Mouse (Mus musculus) CH12.LX (cell line): ENCODE results near the gene Nipbl. TPM values are rescaled to one million over a fixed set of nuclear protein-coding genes. Genes with fewer than 3 reads are reported as not detected.

Source experiments
- DNase-seq: peaks from one replicate; pipeline ENCODE4 v3.0.0-alpha.2; 2013; ENCODE audit errors: extremely low read depth
- H3K27ac ChIP-seq: 2 replicates; pipeline ENCODE4 v1.5.1; 2012; ENCODE audit warnings: low read depth, mild to moderate bottlenecking, control low read depth, moderate library complexity; ENCODE audit not compliant: insufficient read depth
- H3K27me3 ChIP-seq: replicated peaks from 2 replicates; pipeline ENCODE3; 2012; ENCODE audit warnings: inconsistent platforms
- H3K36me3 ChIP-seq, 2 experiments: replicated peaks in 1 of 2; 2 replicates each; pipeline versions ENCODE3 to v1.6.1; 2012; ENCODE audit warnings: inconsistent platforms in 1 of 2, low read length in 1 of 2, mild to moderate bottlenecking in 1 of 2, mixed read lengths in 1 of 2, moderate library complexity in 1 of 2; ENCODE audit not compliant: control insufficient read depth in 1 of 2, insufficient read depth in 1 of 2
- H3K4me1 ChIP-seq, 2 experiments: 2 replicates each; pipeline ENCODE4 v1.6.1; 2012; ENCODE audit warnings: inconsistent platforms in 1 of 2, moderate library complexity in 1 of 2; ENCODE audit not compliant: insufficient read depth in 2 of 2, control insufficient read depth in 1 of 2
- H3K4me2 ChIP-seq: 2 replicates; pipeline ENCODE4 v1.6.1; 2012; ENCODE audit warnings: low read depth, mild to moderate bottlenecking, control low read depth; ENCODE audit not compliant: poor library complexity, insufficient read depth, severe bottlenecking
- H3K4me3 ChIP-seq, 3 experiments: fragments of 150-350 bp in 1 of 3; sonication (generic) in 1 of 3; replicated peaks in 1 of 3; 2 replicates each; pipeline versions ENCODE3 to v1.5.1; 2011 to 2012; ENCODE audit warnings: low read depth in 2 of 3, low read length in 2 of 3, mild to moderate bottlenecking in 2 of 3, moderate library complexity in 2 of 3, control low read depth in 1 of 3, improper control_type of control experiment in 1 of 3, inconsistent platforms in 1 of 3, mixed read lengths in 1 of 3; ENCODE audit not compliant: poor library complexity in 1 of 3
- H3K79me2 ChIP-seq: replicated peaks from 2 replicates; pipeline ENCODE4 v1.6.1; 2012; ENCODE audit warnings: mild to moderate bottlenecking, moderate library complexity; ENCODE audit not compliant: control insufficient read depth, poor library complexity, insufficient read depth, severe bottlenecking; ENCODE audit errors: extremely low read depth
- H3K9ac ChIP-seq: 2 replicates; pipeline ENCODE4 v1.6.1; 2012; ENCODE audit warnings: low read depth, mild to moderate bottlenecking, control low read depth, moderate library complexity; ENCODE audit not compliant: insufficient read depth
- H3K9me3 ChIP-seq: replicated peaks from 2 replicates; pipeline ENCODE3; 2012; ENCODE audit warnings: low read length, inconsistent platforms, mixed read lengths
- CHD2 ChIP-seq: IDR thresholded peaks from 2 replicates; pipeline ENCODE4 v1.6.1; 2011; ENCODE audit warnings: low read length, improper control_type of control experiment
- E2F4 ChIP-seq: IDR thresholded peaks from 2 replicates; pipeline ENCODE4 v1.6.1; 2011; ENCODE audit warnings: low read depth, low read length, improper control_type of control experiment; ENCODE audit not compliant: insufficient replicate concordance
- ELF1 ChIP-seq: IDR thresholded peaks from 2 replicates; pipeline ENCODE4 v1.6.1; 2014; ENCODE audit warnings: low read depth, mild to moderate bottlenecking, inconsistent platforms, low read length, improper control_type of control experiment
- EP300 ChIP-seq: IDR thresholded peaks from 2 replicates; pipeline ENCODE4 v1.6.1; 2011; ENCODE audit warnings: low read length, improper control_type of control experiment
- ETS1 ChIP-seq: conservative IDR thresholded peaks from 2 replicates; pipeline ENCODE4 v1.6.1; 2012; ENCODE audit warnings: low read depth, mild to moderate bottlenecking, inconsistent platforms, low read length, improper control_type of control experiment, moderate library complexity
- IRF4 ChIP-seq: IDR thresholded peaks from 2 replicates; pipeline ENCODE4 v1.6.1; 2014; ENCODE audit warnings: low read depth, mild to moderate bottlenecking, inconsistent platforms, low read length, improper control_type of control experiment
- JUN ChIP-seq: IDR thresholded peaks from 2 replicates; pipeline ENCODE4 v1.6.1; 2011; ENCODE audit warnings: low read depth, mild to moderate bottlenecking, low read length, improper control_type of control experiment, moderate library complexity; ENCODE audit not compliant: insufficient read depth
- JUND ChIP-seq: conservative IDR thresholded peaks from 2 replicates; pipeline ENCODE4 v1.6.1; 2011; ENCODE audit warnings: low read depth, low read length, improper control_type of control experiment
- KAT2A ChIP-seq: IDR thresholded peaks from 2 replicates; pipeline ENCODE4 v1.6.1; 2012; ENCODE audit warnings: low read length, improper control_type of control experiment, inconsistent platforms; ENCODE audit not compliant: insufficient replicate concordance
- MAFK ChIP-seq: IDR thresholded peaks from 2 replicates; pipeline ENCODE4 v1.6.1; 2011; ENCODE audit warnings: low read length, improper control_type of control experiment; ENCODE audit not compliant: insufficient replicate concordance
- MAX ChIP-seq: IDR thresholded peaks from 2 replicates; pipeline ENCODE4 v1.6.1; 2011; ENCODE audit warnings: low read length, improper control_type of control experiment
- MAZ ChIP-seq: IDR thresholded peaks from 2 replicates; pipeline ENCODE4 v1.6.1; 2012; ENCODE audit warnings: low read depth, mild to moderate bottlenecking, inconsistent platforms, low read length, improper control_type of control experiment, moderate library complexity
- MXI1 ChIP-seq: IDR thresholded peaks from 2 replicates; pipeline ENCODE4 v1.6.1; 2011; ENCODE audit warnings: mild to moderate bottlenecking, low read depth, low read length, improper control_type of control experiment
- NRF1 ChIP-seq: IDR thresholded peaks from 2 replicates; pipeline ENCODE4 v1.6.1; 2014; ENCODE audit warnings: low read depth, mild to moderate bottlenecking, inconsistent platforms, low read length, improper control_type of control experiment, moderate library complexity
- POLR2A ChIP-seq: IDR thresholded peaks from 2 replicates; pipeline ENCODE4 v1.6.1; 2011; ENCODE audit warnings: low read depth, mild to moderate bottlenecking, improper control_type of control experiment, low read length
- POLR2AphosphoS2 ChIP-seq: IDR thresholded peaks from 2 replicates; pipeline ENCODE4 v1.6.1; 2011; ENCODE audit warnings: low read depth, low read length, improper control_type of control experiment
- RAD21 ChIP-seq: IDR thresholded peaks from 2 replicates; pipeline ENCODE4 v1.6.1; 2011; ENCODE audit warnings: low read depth, mild to moderate bottlenecking, low read length, improper control_type of control experiment, moderate library complexity
- RCOR1 ChIP-seq: conservative IDR thresholded peaks from 2 replicates; pipeline ENCODE4 v1.6.1; 2012; ENCODE audit warnings: low read depth, mild to moderate bottlenecking, inconsistent platforms, low read length, improper control_type of control experiment
- SIN3A ChIP-seq: IDR thresholded peaks from 2 replicates; pipeline ENCODE4 v1.6.1; 2012; ENCODE audit warnings: low read length, improper control_type of control experiment, inconsistent platforms
- SMC3 ChIP-seq: IDR thresholded peaks from 2 replicates; pipeline ENCODE4 v1.6.1; 2011; ENCODE audit warnings: low read depth, low read length, improper control_type of control experiment
- TCF12 ChIP-seq: IDR thresholded peaks from 2 replicates; pipeline ENCODE4 v1.6.1; 2014; ENCODE audit warnings: low read depth, mild to moderate bottlenecking, inconsistent platforms, low read length, improper control_type of control experiment
- UBTF ChIP-seq: IDR thresholded peaks from 2 replicates; pipeline ENCODE4 v1.6.1; 2012; ENCODE audit warnings: low read depth, mild to moderate bottlenecking, inconsistent platforms, low read length, improper control_type of control experiment, moderate library complexity
- USF1 ChIP-seq: IDR thresholded peaks from 2 replicates; pipeline ENCODE4 v1.6.1; 2014; ENCODE audit warnings: low read depth, mild to moderate bottlenecking, inconsistent platforms, low read length, improper control_type of control experiment
- USF2 ChIP-seq: conservative IDR thresholded peaks from 2 replicates; pipeline ENCODE4 v1.6.1; 2011; ENCODE audit warnings: low read depth, low read length, improper control_type of control experiment
- ZC3H11A ChIP-seq: IDR thresholded peaks from 2 replicates; pipeline ENCODE4 v1.6.1; 2012; ENCODE audit warnings: low read depth, mild to moderate bottlenecking, inconsistent platforms, low read length, improper control_type of control experiment
- ZKSCAN1 ChIP-seq: IDR thresholded peaks from 2 replicates; pipeline ENCODE4 v1.6.1; 2012; ENCODE audit warnings: low read depth, inconsistent platforms, low read length, improper control_type of control experiment, borderline replicate concordance
- ZNF384 ChIP-seq: IDR thresholded peaks from 2 replicates; pipeline ENCODE4 v1.6.1; 2012; ENCODE audit warnings: low read depth, low read length, improper control_type of control experiment, inconsistent platforms
- dilution Hi-C: fragments of 300-500 bp; cut with MboI; formaldehyde crosslinking; loops from 2 replicates; pipeline ENCODE4 v1.14.3; 2020; ENCODE audit warnings: low sequenced_read_pairs; ENCODE audit not compliant: extremely low pct_unique_long_range_greater_than_20kb, extremely low pct_ligation_motif_present
- in situ Hi-C: fragments of 300-500 bp; cut with MboI; formaldehyde crosslinking; loops from 3 replicates; pipeline ENCODE4 v1.14.3; 2019; ENCODE audit warnings: low sequenced_read_pairs, low pct_ligation_motif_present, low pct_unique_long_range_greater_than_20kb, mixed read lengths
- polyA plus RNA-seq: library from polyadenylated mRNA; unstranded; fragments of >175 nt; gene quantifications from 2 replicates; pipeline ENCODE4 v1.2.1, GENCODE M21; 2012; ENCODE audit warnings: low read depth; ENCODE audit not compliant: insufficient read length
- total RNA-seq, 2 experiments: library from RNA; depleted of rRNA; stranded (reverse); fragments of 300-350 nt in 1 of 2; fragments of >200 nt in 1 of 2; gene quantifications; 2 replicates each; pipeline ENCODE4 v1.2.3; 2012 to 2014

The Nipbl gene
- total and polyA plus RNA-seq, 3 experiments: 16.3 to 30.8 (median 19.8) TPM

DNA sequence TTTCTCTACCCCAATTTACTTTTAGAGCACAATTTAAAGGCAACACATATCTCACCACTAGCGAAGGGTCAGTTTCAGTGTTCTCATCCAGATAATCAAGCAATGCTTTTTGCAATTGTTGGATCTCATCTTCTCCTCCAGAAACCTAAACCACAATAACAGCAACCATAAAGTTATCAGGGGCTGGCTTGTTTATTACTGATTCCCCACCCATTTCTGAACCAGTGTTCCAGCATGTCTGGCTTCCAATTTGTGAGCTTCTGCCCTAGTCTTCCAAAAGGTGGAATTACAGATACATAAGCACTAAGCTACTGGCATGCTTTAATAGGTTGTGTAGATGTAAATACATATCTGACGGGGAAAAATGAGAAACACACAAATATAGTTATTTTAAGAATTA, 118.6 kb downstream of the Nipbl start:
- Histone ChIP-seq H3K36me3 (peaks cover 34 to 71% of the 10 kb centered on the region in 2 experiments), H3K4me1 (no peaks in the 10 kb centered on the region), H3K4me3 (no peak overlapping the region), H3K79me2 (no peaks in the 10 kb centered on the region), H3K9me3 (no peaks in the 10 kb centered on the region), H3K27me3 (no peaks in the 10 kb centered on the region), H3K27ac (no peak overlapping the region)
- in situ Hi-C loops: no loop called here
- TF ChIP-seq CHD2: no peak
- no peak for TF ChIP-seq JUND
- no peak for TF ChIP-seq EP300
- TF ChIP-seq KAT2A: no peak
- no peak for TF ChIP-seq E2F4
- no peak for TF ChIP-seq JUN
- no peak for TF ChIP-seq TCF12
- TF ChIP-seq ZNF384: no peak
- no peak for TF ChIP-seq MAX
- no peak for TF ChIP-seq SIN3A
- TF ChIP-seq USF1: no peak
- TF ChIP-seq ZKSCAN1: no peak
- no peak for TF ChIP-seq SMC3
- TF ChIP-seq NRF1: no peak
- TF ChIP-seq RAD21: no peak
- no peak for TF ChIP-seq POLR2A
- no peak for TF ChIP-seq ZC3H11A
- no peak for TF ChIP-seq ELF1
- TF ChIP-seq, all 38 proteins: peak for 0
- dilution Hi-C loops: no loop called here
- no peak for DNase-seq
- Histone ChIP-seq H3K4me2 (no peak overlapping the region), H3K9ac (no peak overlapping the region)

DNA sequence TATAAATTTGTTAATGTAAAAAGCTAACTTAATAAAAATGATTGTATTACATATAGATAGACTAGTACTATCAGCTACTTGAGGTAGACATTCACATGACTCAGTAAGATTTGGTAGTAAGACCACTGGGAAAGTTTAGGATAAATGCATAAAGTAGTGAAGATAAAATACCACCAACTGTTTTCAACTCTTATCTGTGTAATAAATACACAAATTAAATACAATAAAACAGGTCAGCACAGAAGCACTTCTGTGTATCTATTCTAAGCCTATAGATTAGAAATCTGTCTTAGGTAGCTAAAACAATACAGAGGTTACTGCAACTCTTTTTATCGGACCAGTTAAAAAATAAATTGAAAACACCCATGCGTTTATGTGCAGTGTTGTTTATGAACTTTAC, 119.4 kb downstream of the Nipbl start:
- no peak overlapping the region for H3K4me3 ChIP-seq
- dilution Hi-C loops: no loop called here

More for the DNA sequence above, 119.4 kb downstream of the Nipbl start:
- Histone ChIP-seq H3K9me3 (no peaks in the 10 kb centered on the region), H3K9ac (no peak overlapping the region), H3K36me3 (peaks cover 39 to 72% of the 10 kb centered on the region in 2 experiments), H3K79me2 (no peaks in the 10 kb centered on the region), H3K27ac (no peak overlapping the region), H3K4me2 (no peak overlapping the region), H3K4me1 (no peaks in the 10 kb centered on the region), H3K27me3 (no peaks in the 10 kb centered on the region)
- no peak for DNase-seq
- TF ChIP-seq RAD21: no peak
- no peak for TF ChIP-seq USF2
- no peak for TF ChIP-seq MAFK
- no peak for TF ChIP-seq MAZ
- no peak for TF ChIP-seq ZKSCAN1
- TF ChIP-seq MXI1: no peak
- TF ChIP-seq SIN3A: no peak
- TF ChIP-seq ETS1: no peak
- TF ChIP-seq POLR2AphosphoS2: no peak
- no peak for TF ChIP-seq CHD2
- TF ChIP-seq MAX: no peak
- TF ChIP-seq KAT2A: no peak
- no peak for TF ChIP-seq EP300
- TF ChIP-seq RCOR1: no peak
- no peak for TF ChIP-seq IRF4
- no peak for TF ChIP-seq UBTF
- in situ Hi-C loops: no loop called here
